Mouse (Mus musculus): ENCODE results near the gene Thra. TPM values are rescaled to one million over a fixed set of nuclear protein-coding genes. Genes with fewer than 3 reads are reported as not detected.
A peak's percentile ranks its signal among the peaks of the same experiment; 100 is the strongest.

Thra gene
- polyA plus RNA-seq, 2 experiments: 55.9 to 157 TPM

- no peak for DNase-seq (ENCODE audit: low spot score)
- H3K4me1 ChIP-seq (ENCODE audit: control insufficient read depth, insufficient read depth, low read length): peaks cover 77% of the 10 kb centered on the region
- no peak for ATAC-seq (ENCODE audit: low FRiP score, low read depth)
- no peaks in the 10 kb centered on the region for H3K36me3 ChIP-seq (ENCODE audit: control insufficient read depth, insufficient read depth, low read length)
- TF ChIP-seq POLR2A (IDR thresholded peaks at IDR 0.05; ENCODE audit: borderline replicate concordance, extremely low read depth, insufficient read depth, insufficient read length): no peak
- H3K9ac ChIP-seq (ENCODE audit: low read depth, low read length, severe bottlenecking): no peak overlapping the region
- peak overlapping the region; percentile 48; the same call in 1 of the 2 replicates for H3K27ac ChIP-seq (replicated peaks; ENCODE audit: low read depth, low read length)
- WGBS: 31% methylated on average over 7 of the region's 7 CpGs
- H3K9me3 ChIP-seq (ENCODE audit: control insufficient read depth, low read length): no peaks in the 10 kb centered on the region
- H3K4me2 ChIP-seq (replicated peaks; ENCODE audit: low read depth, low read length, severe bottlenecking): peak overlapping the region; percentile 71
- H3K4me3 ChIP-seq (replicated peaks; ENCODE audit: low read length): peak overlapping the region; percentile 91; the same call in 1 of the 2 replicates
- H3K27me3 ChIP-seq (ENCODE audit: control insufficient read depth, insufficient read depth, low read length): no peaks in the 10 kb centered on the region
Measured at GRCm38 (mm10) chr11:98744456-98745019, 4.1 kb downstream of the Thra start.

- no peak for DNase-seq (ENCODE audit: low spot score)
- Histone ChIP-seq H3K27me3 (ENCODE audit: control insufficient read depth, insufficient read depth, low read length) (no peaks in the 10 kb centered on the region), H3K4me2 (replicated peaks; ENCODE audit: low read depth, low read length, severe bottlenecking) (peak overlapping the region; percentile 50; the same call in 1 of the 2 replicates), H3K9ac (ENCODE audit: low read depth, low read length, severe bottlenecking) (0 out of 2 replicates have a peak overlapping the region, but pooled peaks have one; percentile 7), H3K4me1 (ENCODE audit: control insufficient read depth, insufficient read depth, low read length) (peaks cover 79% of the 10 kb centered on the region), H3K9me3 (ENCODE audit: control insufficient read depth, low read length) (no peaks in the 10 kb centered on the region), H3K4me3 (replicated peaks; ENCODE audit: low read length) (no peak overlapping the region), H3K27ac (replicated peaks; ENCODE audit: low read depth, low read length) (no peak overlapping the region), H3K36me3 (ENCODE audit: control insufficient read depth, insufficient read depth, low read length) (no peaks in the 10 kb centered on the region)
- WGBS: 42% methylated on average over 12 of the region's 12 CpGs
- no peak for ATAC-seq (ENCODE audit: low FRiP score, low read depth)
- TF ChIP-seq POLR2A (IDR thresholded peaks at IDR 0.05; ENCODE audit: borderline replicate concordance, extremely low read depth, insufficient read depth, insufficient read length): no peak
Measured at GRCm38 (mm10) chr11:98745932-98746853, 5.8 kb downstream of the Thra start.

GRCm38 (mm10) chr11:98746855-98747693, 6.6 kb downstream of the Thra start:
- peaks cover 88% of the 10 kb centered on the region for H3K4me1 ChIP-seq (ENCODE audit: control insufficient read depth, insufficient read depth, low read length)

GRCm38 (mm10) chr11:98747804-98748505, 7.5 kb downstream of the Thra start:
- no peak for DNase-seq (ENCODE audit: low spot score)
- H3K27me3 ChIP-seq (ENCODE audit: control insufficient read depth, insufficient read depth, low read length): no peaks in the 10 kb centered on the region
- peak overlapping the region; percentile 50 for H3K4me2 ChIP-seq (replicated peaks; ENCODE audit: low read depth, low read length, severe bottlenecking)
- 24% methylated on average over 6 of the region's 6 CpGs for WGBS
- peaks cover 92% of the 10 kb centered on the region for H3K4me1 ChIP-seq (ENCODE audit: control insufficient read depth, insufficient read depth, low read length)
- TF ChIP-seq POLR2A (IDR thresholded peaks at IDR 0.05; ENCODE audit: borderline replicate concordance, extremely low read depth, insufficient read depth, insufficient read length): no peak
- peak overlapping the region; percentile 73 for H3K27ac ChIP-seq (replicated peaks; ENCODE audit: low read depth, low read length)
- ATAC-seq (ENCODE audit: low FRiP score, low read depth): no peak
- H3K9ac ChIP-seq (ENCODE audit: low read depth, low read length, severe bottlenecking): peak overlapping the region; percentile 28; the same call in 1 of the 2 replicates
- no peaks in the 10 kb centered on the region for H3K9me3 ChIP-seq (ENCODE audit: control insufficient read depth, low read length)
- H3K36me3 ChIP-seq (ENCODE audit: control insufficient read depth, insufficient read depth, low read length): peaks cover 6% of the 10 kb centered on the region; the same call in 1 of the 2 replicates
- H3K4me3 ChIP-seq (replicated peaks; ENCODE audit: low read length): no peak overlapping the region

More at GRCm38 (mm10) chr11:98746855-98747693, 6.6 kb downstream of the Thra start:
- DNase-seq (ENCODE audit: low spot score) (peak; percentile 82), ATAC-seq (ENCODE audit: low FRiP score, low read depth) (peak; percentile 69)
- TF ChIP-seq POLR2A (IDR thresholded peaks at IDR 0.05; ENCODE audit: borderline replicate concordance, extremely low read depth, insufficient read depth, insufficient read length): no peak
- WGBS: 6% methylated on average over 19 of the region's 19 CpGs
- Histone ChIP-seq H3K36me3 (ENCODE audit: control insufficient read depth, insufficient read depth, low read length) (no peaks in the 10 kb centered on the region), H3K4me2 (replicated peaks; ENCODE audit: low read depth, low read length, severe bottlenecking) (peak overlapping the region; percentile 50), H3K27ac (replicated peaks; ENCODE audit: low read depth, low read length) (peak overlapping the region; percentile 62), H3K9ac (ENCODE audit: low read depth, low read length, severe bottlenecking) (no peak overlapping the region; the same call in 1 of the 2 replicates), H3K27me3 (ENCODE audit: control insufficient read depth, insufficient read depth, low read length) (no peaks in the 10 kb centered on the region), H3K9me3 (ENCODE audit: control insufficient read depth, low read length) (no peaks in the 10 kb centered on the region), H3K4me3 (replicated peaks; ENCODE audit: low read length) (peak overlapping the region; percentile 13)

Data from limb, embryonic 14.5 days (tissue).